Mouse (Mus musculus) cerebellum, adult 2 months (tissue): Measurements from ENCODE around the gene Gm49387.

Experiments
- CTCF ChIP-seq: fragments of 200-500 bp; IDR thresholded peaks from 2 replicates; pipeline ENCODE4 v1.5.1; 2011; ENCODE audit warnings: low read depth, mild to moderate bottlenecking, control low read depth, low read length, moderate library complexity, borderline replicate concordance; ENCODE audit not compliant: insufficient read depth
- POLR2A ChIP-seq: fragments of 200-500 bp; IDR thresholded peaks from 2 replicates; pipeline ENCODE4 v1.6.1; 2011; ENCODE audit warnings: low read length, control low read depth, borderline replicate concordance; ENCODE audit not compliant: insufficient read depth

- TF ChIP-seq CTCF, result no peak
- TF ChIP-seq POLR2A, result no peak
Measured at GRCm38 (mm10) chr14:31659501-31660181, 19.0 kb upstream of the Gm49387 start.
